Mouse (Mus musculus) hematopoietic stem cell, adult 5-6 weeks (primary cell): ENCODE measurements around the gene March6. TPM values are rescaled to one million over a fixed set of nuclear protein-coding genes. Genes with fewer than 3 reads are reported as not detected.

ENCODE experiments used
- ATAC-seq, 2 experiments: fragments of 125-278 bp in 1 of 2; replicated peaks in 1 of 2; 2 replicates each; pipeline ENCODE4 v1.8.0; 2016 to 2017; ENCODE audit warnings: inconsistent platforms in 2 of 2, mild to moderate bottlenecking in 2 of 2, moderate number of reproducible peaks in 2 of 2, low read depth in 1 of 2, moderate TSS enrichment in 1 of 2; ENCODE audit not compliant: low FRiP score in 2 of 2, poor library complexity in 2 of 2, severe bottlenecking in 2 of 2, insufficient read depth in 1 of 2, low TSS enrichment in 1 of 2
- total RNA-seq: library from RNA; stranded (forward); fragments of 172-1452, 232-1000 nt; gene quantifications from 2 replicates; pipeline ENCODE4 v1.2.3, GENCODE M21; 2017

March6 gene
- total RNA-seq, 1 experiment from 2014 or later: 59.5 TPM

- no peak for ATAC-seq
Observed at GRCm38 (mm10) chr15:31547421-31547820, 16.6 kb upstream of the March6 start.

- ATAC-seq: no peak
Observed at GRCm38 (mm10) chr15:31546291-31546690, 15.4 kb upstream of the March6 start.

- no peak for ATAC-seq
Observed at GRCm38 (mm10) chr15:31545058-31545457, 14.2 kb upstream of the March6 start.

- ATAC-seq: no peak
Observed at GRCm38 (mm10) chr15:31543246-31543645, 12.4 kb upstream of the March6 start.

GRCm38 (mm10) chr15:31542013-31542958 is 11.4 kb upstream of the March6 start:
- ATAC-seq: peak; percentile 81 to 83

- ATAC-seq: no peak
Observed at GRCm38 (mm10) chr15:31540513-31540802, 9.6 kb upstream of the March6 start.

GRCm38 (mm10) chr15:31539643-31540512 is 9.0 kb upstream of the March6 start:
- no peak for ATAC-seq

- ATAC-seq: no peak
Observed at GRCm38 (mm10) chr15:31538346-31538745, 7.5 kb upstream of the March6 start.

- ATAC-seq: no peak
Observed at GRCm38 (mm10) chr15:31537706-31538105, 6.9 kb upstream of the March6 start.

GRCm38 (mm10) chr15:31536051-31536737 is 5.3 kb upstream of the March6 start:
- ATAC-seq: no peak

- no peak for ATAC-seq
Observed at GRCm38 (mm10) chr15:31535259-31535855, 4.5 kb upstream of the March6 start.

- no peak for ATAC-seq
Observed at GRCm38 (mm10) chr15:31534421-31535258, 3.8 kb upstream of the March6 start.

GRCm38 (mm10) chr15:31533529-31533928 is 2.7 kb upstream of the March6 start:
- ATAC-seq: peak; percentile 27 to 42

- ATAC-seq: no peak
Observed at GRCm38 (mm10) chr15:31532331-31533021, 1.6 kb upstream of the March6 start.

- ATAC-seq: peak; percentile 49 to 51; a peak in 3 of 4 replicates
Observed at GRCm38 (mm10) chr15:31531446-31532330, 835 bp upstream of the March6 start.
